In genomic region chr4:63051940-63052661, GRCm38 (mm10) we compare ENCODE assay signal across 10 mouse cellular contexts.
A peak's percentile ranks its signal among the peaks of the same experiment; 100 is the strongest.
DNase-seq lines count a peak whose midpoint lies in the region; ATAC-seq and TF ChIP-seq lines count a peak whose summit lies in the region.
"Had no signal": no experiment of that assay in that cellular context is flagged by ENCODE, and none has a peak within 500 bp of the region (broad histone marks: within the 10 kb centered on the region; RNA-seq: fewer than 3 reads in every experiment).

No protein-coding gene starts in this region.

- 28% methylated on average over 7 of the region's 7 CpGs for WGBS in lung, embryonic 15.5 days
- WGBS in lung, adult 2 months = 42% methylated on average over 7 of the region's 7 CpGs
- WGBS in kidney, embryonic 14.5 days = 21% methylated on average over 7 of the region's 7 CpGs
- 29% methylated on average over 7 of the region's 7 CpGs for WGBS in liver, embryonic 16.5 days (ENCODE audit: insufficient replicate concordance)

- peak overlapping the region; percentile 61 for H3K27ac ChIP-seq in lung, embryonic 15.5 days
- peak overlapping the region; percentile 73 for H3K27ac ChIP-seq in kidney, embryonic 14.5 days (ENCODE audit: low read depth, low read length)
- no peak overlapping the region for H3K27ac ChIP-seq in liver, embryonic 16.5 days (ENCODE audit: low read length)
- H3K27ac ChIP-seq: liver, embryonic 14.5 days had no signal

- no peaks in the 10 kb centered on the region for H3K27me3 ChIP-seq in lung, embryonic 15.5 days
- H3K27me3 ChIP-seq in kidney, embryonic 14.5 days (ENCODE audit: control insufficient read depth, insufficient read depth, low read length) = no peaks in the 10 kb centered on the region
- H3K27me3 ChIP-seq in liver, embryonic 16.5 days (ENCODE audit: control insufficient read depth, insufficient read depth, low read depth, low read length) = no peaks in the 10 kb centered on the region

- ATAC-seq in lung, embryonic 15.5 days (ENCODE audit: borderline replicate concordance, extremely low read depth, low FRiP score, low TSS enrichment) = no peak
- peak; percentile 83 for ATAC-seq in kidney, embryonic 14.5 days (ENCODE audit: low FRiP score, low TSS enrichment)
- peak; percentile 45; the same call in 1 of the 2 replicates for ATAC-seq in liver, embryonic 16.5 days (ENCODE audit: low read depth)

- no peak for TF ChIP-seq CTCF in lung, adult 2 months (IDR thresholded peaks at IDR 0.05; ENCODE audit: insufficient read depth, low read length)

- peaks cover 53% of the 10 kb centered on the region for H3K4me1 ChIP-seq in lung, embryonic 15.5 days
- peaks cover 3% of the 10 kb centered on the region for H3K4me1 ChIP-seq in lung, adult 2 months (ENCODE audit: control insufficient read depth, insufficient read depth, low read length)
- H3K4me1 ChIP-seq in kidney, embryonic 14.5 days (ENCODE audit: control insufficient read depth, insufficient read depth, low read length) = peaks cover 75% of the 10 kb centered on the region
- no peaks in the 10 kb centered on the region; the same call in none of the 2 replicates for H3K4me1 ChIP-seq in liver, embryonic 16.5 days (ENCODE audit: control insufficient read depth, low read depth, low read length)

- H3K36me3 ChIP-seq in lung, embryonic 15.5 days = no peaks in the 10 kb centered on the region
- H3K36me3 ChIP-seq in kidney, embryonic 14.5 days (ENCODE audit: control insufficient read depth, insufficient read depth, low read length) = no peaks in the 10 kb centered on the region; the same call in 1 of the 2 replicates
- no peaks in the 10 kb centered on the region for H3K36me3 ChIP-seq in liver, embryonic 16.5 days (ENCODE audit: control insufficient read depth, insufficient read depth)

- no peak overlapping the region for H3K9ac ChIP-seq in lung, embryonic 15.5 days
- H3K9ac ChIP-seq in kidney, embryonic 14.5 days (ENCODE audit: low read depth, low read length) = no peak overlapping the region
- H3K9ac ChIP-seq in liver, embryonic 16.5 days (ENCODE audit: low read depth, low read length) = no peak overlapping the region
- H3K9ac ChIP-seq: liver, embryonic 14.5 days had no signal

- DNase-seq in lung, adult 2 months = no peak
- peak; percentile 41 for DNase-seq in forelimb bud, embryonic 11.5 days (ENCODE audit: low read depth, low spot score)
- no peak for DNase-seq in B cell, adult 2 months
- no peak for DNase-seq in layer of hippocampus, adult 8-10 months (ENCODE audit: low spot score in 2 of 2)
- DNase-seq in spleen, postnatal 14 days (ENCODE audit: low spot score in 2 of 2) = no peak
- DNase-seq: thymus, adult 2 months had no signal

- no peak overlapping the region for H3K4me2 ChIP-seq in lung, embryonic 15.5 days
- H3K4me2 ChIP-seq in kidney, embryonic 14.5 days (replicated peaks; ENCODE audit: low read depth, low read length) = no peak overlapping the region
- no peak overlapping the region for H3K4me2 ChIP-seq in liver, embryonic 16.5 days (ENCODE audit: low read depth, low read length)

- no peak overlapping the region for H3K4me3 ChIP-seq in lung, embryonic 15.5 days
- no peak overlapping the region for H3K4me3 ChIP-seq in lung, adult 2 months (replicated peaks; ENCODE audit: extremely low read depth, low read depth, low read length)
- no peak overlapping the region for H3K4me3 ChIP-seq in kidney, embryonic 14.5 days (ENCODE audit: low read length)
- no peak overlapping the region for H3K4me3 ChIP-seq in liver, embryonic 16.5 days (ENCODE audit: low read depth, low read length)

- TF ChIP-seq POLR2A in lung, adult 2 months (IDR thresholded peaks at IDR 0.05; ENCODE audit: borderline replicate concordance, extremely low read depth, low read depth, low read length) = no peak

- no peaks in the 10 kb centered on the region for H3K9me3 ChIP-seq in lung, embryonic 15.5 days
- H3K9me3 ChIP-seq in kidney, embryonic 14.5 days (ENCODE audit: control insufficient read depth, low read length) = no peaks in the 10 kb centered on the region; the same call in 1 of the 2 replicates
- no peaks in the 10 kb centered on the region for H3K9me3 ChIP-seq in liver, embryonic 16.5 days (replicated peaks; ENCODE audit: control insufficient read depth, low read length)
